Mouse (Mus musculus): ENCODE results near the gene Ddrgk1.

Ddrgk1 gene

DNA sequence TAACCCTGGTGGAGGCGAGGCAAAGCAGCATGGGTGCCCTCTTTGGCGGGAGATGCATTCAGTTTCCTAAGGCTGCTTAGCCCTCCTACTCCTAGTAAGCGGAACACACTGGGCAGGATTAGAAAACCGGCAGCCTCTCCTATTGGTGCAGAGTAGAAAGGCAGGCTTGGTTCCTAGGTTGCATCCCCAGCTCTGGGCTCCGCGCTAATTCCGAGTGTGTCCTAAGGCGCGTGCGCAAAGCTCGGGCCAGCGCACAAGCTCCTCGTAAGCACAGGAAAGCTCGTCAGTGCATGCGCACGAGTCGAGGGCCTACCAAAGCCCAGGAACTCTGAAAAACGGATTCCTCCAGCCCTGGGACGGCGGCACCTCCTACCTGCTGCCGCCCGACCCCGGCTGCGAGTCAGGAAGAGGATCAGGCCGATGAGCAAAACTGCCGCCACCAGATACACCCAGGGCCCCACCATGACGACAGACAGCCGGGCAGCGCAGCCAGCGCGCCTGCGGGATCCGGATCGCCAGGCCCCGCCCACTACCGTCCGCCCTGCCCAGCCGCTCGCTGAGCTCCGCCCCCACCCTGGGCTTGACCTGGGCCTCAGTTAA lies at the start of gene Ddrgk1:
Gene Ddrgk1 (minus strand): TSS at position 558 of the 600 bp plus-strand sequence.
- peak; percentile 91 for DNase-seq (ENCODE audit: low spot score)

DNA sequence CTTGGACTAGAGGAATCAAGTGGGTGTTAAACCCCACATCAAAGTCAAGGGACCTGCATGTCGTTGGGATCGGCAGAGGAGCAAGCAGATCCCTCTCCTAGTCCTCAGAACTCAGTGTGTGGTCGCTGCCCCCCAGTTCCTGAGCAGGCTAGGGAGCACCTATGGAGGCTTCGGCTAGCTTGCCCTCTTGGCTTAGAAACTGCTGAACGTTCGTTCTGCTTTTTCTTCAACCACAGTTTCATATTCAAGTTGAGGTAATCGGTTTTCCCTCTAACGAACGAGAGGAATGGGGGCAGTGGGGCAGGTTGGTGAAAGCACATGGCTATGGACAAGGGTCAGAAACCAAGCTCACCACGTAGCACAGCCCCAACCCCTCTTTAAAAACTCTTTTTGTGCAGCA lies 42.6 kb upstream of the Ddrgk1 start:
- no peak for DNase-seq (ENCODE audit: low spot score)

DNA sequence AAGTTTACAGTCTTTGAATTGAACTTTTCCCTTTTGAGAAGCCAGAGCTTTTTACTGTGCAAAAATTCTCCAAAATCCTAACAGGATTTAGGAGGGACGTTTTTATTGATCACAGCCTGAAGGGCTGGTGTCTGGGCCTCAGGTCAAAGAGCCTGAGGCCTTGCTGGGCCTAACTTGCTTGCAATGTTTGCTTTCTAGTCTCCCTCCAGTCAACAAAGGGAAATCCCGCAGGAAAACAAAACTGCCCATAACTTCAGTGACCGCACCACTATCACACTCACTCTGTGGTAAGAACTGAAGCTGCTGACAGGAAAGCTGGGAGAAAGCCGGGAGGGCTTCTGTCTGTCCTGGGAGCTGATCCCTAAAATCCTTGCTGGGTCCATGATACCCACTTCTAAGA lies 42.1 kb upstream of the Ddrgk1 start:
- no peak for DNase-seq (ENCODE audit: low spot score)

DNA sequence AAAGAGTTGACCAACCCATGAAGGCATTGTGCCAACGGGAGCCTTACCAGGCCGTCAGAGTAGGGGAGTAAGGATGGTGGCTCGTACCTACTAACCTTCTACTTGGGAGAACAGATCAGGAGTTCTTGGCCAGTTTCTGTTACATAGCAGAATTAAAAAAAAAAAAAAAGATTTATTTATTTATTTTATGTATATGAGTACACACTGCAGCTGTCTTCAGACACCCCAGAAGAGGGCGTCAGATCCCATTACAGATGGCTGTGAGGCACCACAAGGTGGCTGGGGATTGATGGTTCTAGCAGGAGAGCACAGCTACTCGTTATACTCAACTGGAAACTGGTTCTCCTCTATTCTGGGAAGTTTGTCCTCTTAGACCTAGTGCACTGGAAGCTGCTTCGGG lies 40.7 kb upstream of the Ddrgk1 start:
- DNase-seq (ENCODE audit: low spot score), result no peak

DNA sequence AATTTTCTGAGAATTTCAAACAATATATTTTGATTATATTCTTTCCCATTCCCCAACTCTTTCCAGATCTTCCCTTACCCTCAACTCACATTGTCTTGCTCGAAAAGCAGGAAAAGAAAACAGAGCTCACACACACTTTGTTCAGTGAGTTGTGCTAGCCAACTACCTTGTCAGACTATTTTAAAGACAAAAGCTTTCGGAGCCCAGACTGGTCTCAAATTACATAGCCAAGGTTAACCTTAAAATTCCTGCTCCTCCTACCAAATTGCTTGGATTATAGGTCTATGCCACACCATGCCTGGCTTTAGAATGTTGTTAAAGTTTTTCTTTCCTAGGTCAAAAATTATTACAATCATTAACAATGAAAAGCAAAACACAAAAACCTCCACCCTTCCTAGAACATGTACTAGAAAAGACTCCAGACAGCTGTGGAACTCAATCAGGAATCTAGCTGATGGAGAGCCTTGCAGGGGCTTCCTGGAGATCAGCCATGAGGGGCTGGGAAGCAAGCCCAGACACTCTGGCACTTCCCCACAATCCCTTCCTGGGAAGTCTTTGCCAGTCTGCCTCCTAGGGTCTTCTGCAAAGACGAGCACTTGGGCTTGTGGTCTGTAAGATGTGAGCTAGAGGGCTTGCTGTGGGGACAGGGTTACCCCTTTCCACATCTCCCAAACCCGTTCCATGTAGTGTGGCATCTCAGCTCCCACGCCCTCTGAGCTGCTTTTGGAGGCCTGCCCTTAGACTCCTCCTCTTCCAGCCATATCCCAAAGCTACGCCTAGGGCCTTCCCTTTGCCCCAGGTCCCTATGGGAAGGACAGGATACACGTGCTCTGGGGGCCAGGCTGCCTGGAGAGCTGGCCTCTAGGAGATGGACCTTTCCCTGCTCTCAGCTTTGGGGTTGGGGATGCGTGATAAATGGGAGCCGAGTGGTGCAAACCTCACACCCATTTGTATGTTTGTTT lies 39.9 kb upstream of the Ddrgk1 start:
- DNase-seq (ENCODE audit: low spot score), result no peak

DNA sequence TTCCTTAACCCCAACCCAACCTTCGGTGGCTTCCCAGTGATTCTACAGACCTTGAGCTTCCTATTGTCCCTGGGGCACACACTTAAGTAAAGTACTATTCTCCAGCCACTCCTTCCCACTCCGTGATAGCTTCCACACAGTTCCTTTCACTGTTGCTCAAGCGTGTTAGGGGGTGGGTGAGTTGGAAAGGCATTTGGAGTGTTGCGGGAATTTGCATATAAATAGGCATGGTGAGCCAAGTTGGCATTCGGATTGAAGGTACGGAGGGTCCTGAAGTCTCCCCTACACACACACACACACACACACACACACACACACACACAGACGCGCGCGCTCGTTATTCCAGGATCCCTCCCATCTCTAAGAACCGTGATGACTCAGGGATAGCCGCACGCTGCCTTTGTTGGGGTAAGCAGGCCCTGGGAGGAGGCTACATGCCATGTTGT lies 33.4 kb upstream of the Ddrgk1 start:
- peak; percentile 20 for DNase-seq (ENCODE audit: low spot score)

DNA sequence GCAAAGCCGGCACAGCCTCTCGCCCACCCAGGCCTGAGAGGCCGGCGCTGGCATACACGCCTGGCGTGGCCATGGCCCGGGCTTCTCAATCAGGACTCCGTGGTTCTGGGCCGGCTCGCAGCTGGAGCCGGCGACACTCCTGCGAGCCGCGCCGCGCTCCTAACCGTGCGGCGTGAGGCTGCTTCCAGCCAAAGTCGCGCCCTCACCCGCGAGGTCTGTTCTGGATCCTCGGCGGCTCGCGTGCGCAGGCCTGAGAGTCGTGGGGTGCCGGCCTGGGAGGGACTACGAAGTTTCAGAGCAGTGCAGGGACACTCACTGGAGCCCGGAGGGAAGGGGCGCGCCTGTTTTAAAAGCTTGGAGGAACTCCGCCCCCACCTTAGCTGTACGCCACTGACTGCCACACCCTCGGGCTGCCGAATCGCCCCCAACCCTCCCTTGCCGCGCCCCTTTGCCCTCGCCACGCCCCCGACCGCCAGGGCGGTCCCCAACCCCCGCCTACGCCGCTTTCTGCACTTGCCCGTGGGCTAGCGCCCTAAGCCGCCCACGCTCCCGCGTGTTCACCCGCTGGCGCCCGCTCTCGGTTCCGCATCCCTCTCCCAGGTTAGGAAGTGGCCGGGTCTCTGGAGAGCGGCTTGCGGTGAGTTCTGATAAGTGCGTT lies 32.8 kb upstream of the Ddrgk1 start, which contains the start of gene Slc4a11:
Gene Slc4a11 (minus strand): TSS at position 367 of the 658 bp plus-strand sequence.
- DNase-seq (ENCODE audit: low spot score), result peak; percentile 82

DNA sequence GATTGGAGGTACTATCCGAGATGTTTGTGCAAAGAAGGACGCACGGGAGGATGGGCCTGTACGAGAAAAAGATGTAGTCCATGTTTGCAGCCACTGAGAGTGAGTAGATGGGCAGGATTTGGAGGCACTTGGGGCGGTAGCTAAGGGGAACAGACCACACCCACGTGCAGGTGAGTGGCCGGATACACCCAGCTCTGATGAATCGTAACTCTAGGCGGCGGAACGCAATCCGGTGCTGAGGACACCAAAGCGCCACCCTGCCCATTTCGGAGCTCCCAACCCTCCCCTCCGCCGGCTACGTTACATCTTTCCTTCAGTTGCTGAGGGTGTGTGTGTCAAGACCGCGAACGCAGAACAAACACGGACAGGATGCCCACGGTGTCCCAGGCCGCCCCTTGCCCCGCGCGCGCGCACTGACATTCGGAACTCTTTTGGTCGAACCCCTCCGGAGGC lies 32.3 kb upstream of the Ddrgk1 start:
- DNase-seq (ENCODE audit: low spot score), result no peak

DNA sequence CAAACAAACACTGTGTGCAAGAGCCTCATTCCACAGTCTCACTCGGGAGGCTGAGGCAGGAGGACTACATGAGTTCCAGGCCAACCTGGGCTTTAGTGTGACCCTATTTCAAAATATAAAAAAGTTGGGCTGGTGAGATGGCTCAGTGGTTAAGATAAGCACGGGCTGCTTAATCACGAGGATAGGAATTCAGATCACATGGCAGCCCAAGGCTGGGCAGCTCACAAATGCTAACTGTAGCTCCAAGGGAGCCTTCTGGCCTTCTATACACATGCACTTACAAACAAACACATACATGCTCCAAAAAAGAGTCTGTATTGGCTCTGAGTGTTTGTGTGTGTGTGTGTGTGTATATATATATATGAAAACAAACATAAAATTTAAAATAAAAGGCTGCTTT lies 29.1 kb upstream of the Ddrgk1 start:
- DNase-seq (ENCODE audit: low spot score), result no peak

DNA sequence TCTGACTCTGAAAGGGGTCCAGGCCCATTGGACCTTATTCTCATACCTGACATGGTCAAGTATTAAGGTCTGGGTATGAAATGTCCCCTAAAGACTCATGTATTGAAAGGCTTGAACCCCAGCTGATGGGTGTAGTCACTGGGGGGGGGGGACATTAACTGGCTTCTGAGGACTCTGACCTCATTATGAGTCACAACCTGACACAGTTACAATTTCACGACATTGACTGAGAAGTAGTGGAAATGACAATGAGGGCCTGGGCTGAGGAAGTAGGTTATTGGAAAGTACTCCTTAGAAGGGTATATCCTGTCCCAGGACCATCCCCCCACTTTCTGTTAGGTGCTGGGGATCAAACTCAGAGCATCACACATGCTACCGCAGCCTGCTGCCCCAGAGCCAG lies 24.6 kb upstream of the Ddrgk1 start:
- no peak for DNase-seq (ENCODE audit: low spot score)

DNA sequence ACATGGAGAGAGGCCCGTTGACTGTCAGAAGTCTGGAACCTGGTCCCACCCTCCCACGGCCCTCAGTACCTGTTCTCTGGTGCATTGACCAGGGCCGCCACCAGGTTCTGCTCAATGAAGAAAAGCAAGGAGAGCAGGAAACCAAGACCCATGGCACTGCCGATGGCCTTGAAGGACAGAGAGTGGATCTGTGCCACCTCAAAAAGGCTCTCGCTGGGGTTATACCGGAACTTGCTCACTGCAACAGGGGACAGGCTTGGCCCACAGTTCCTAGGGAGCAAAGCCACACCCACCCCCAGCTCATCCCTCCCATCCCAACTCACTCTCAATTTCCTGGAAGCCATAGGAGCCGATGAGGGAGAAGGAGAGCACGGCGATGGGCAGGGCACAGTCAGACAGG lies 21.0 kb upstream of the Ddrgk1 start:
- no peak for DNase-seq (ENCODE audit: low spot score)

DNA sequence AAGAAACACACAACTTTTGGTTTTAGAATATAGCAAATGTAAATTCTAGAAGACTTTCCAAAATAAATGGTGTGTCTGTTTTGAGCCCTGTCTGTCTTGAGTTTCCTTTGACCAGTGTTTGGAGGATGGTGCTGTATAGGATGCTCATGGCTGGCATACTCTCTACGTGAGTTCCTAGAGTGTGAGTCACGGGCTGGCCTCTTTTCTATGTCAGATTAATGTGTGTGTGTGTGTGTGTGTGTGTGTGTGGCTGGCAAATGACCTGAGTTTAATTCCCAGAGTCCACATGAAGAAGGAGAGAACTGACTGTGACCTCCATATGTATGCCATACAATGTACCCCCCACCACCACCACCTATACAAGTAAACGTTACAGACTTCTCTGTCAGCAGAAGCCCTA lies 17.1 kb upstream of the Ddrgk1 start:
- DNase-seq (ENCODE audit: low spot score), result no peak

DNA sequence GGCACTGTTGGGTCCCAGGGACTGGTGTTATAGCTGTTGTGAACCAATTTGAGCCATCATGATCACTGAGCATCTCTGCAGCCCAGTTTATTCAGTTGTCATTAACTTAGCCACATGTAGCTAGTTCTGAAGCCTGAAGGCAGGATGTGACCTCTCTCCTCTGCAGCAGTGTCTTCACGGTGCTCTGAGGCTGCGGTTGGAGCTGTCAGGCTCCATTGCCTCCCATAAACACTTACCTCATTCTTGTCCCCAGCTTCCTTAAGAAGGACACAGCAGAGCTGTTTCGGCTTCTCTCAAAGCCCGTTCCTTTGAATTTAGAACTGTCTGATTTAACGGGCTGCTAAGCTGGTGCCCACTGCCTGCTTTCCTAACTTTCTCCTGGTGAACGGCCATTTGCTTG lies 15.4 kb upstream of the Ddrgk1 start:
- no peak for DNase-seq (ENCODE audit: low spot score)

DNA sequence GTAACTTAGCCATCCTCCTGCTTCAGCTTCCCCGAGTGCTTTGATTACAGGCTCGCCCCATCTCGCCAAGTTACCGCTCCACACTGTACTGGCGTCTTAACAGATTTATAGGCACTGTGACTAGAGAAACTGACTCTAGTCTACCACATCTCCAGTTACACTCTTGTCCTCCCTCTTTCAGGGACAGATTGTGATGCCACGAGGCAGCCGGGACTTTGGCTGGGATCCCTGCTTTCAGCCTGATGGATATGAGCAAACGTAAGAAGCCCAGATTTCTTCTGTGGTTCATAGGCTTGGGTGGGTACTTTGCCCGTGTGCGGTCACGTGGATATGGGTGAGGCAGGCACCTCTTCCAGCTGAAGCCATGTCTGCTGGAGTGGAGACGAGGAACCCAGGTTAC lies 14.7 kb upstream of the Ddrgk1 start:
- DNase-seq (ENCODE audit: low spot score), result no peak

DNA sequence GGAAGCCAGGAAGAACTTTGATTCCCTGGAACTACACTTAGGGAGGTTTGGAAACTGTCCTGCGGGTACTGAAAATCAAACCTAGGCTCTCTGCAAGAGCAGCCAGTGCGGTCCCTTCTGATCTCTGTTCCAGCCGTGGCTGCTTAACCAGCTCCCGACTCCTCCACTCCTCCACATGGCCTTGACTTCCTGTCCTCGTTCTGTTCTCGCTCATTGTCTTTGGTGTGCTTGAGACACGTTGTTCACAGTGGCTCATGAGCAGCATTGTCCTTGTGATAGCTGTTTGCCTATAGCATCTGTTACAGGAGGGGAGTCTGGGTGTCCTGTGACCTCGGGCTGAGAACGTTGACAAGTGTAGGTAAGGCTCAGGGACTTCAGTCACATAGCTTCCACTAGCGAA lies 12.8 kb upstream of the Ddrgk1 start:
- DNase-seq (ENCODE audit: low spot score), result peak; percentile 52

DNA sequence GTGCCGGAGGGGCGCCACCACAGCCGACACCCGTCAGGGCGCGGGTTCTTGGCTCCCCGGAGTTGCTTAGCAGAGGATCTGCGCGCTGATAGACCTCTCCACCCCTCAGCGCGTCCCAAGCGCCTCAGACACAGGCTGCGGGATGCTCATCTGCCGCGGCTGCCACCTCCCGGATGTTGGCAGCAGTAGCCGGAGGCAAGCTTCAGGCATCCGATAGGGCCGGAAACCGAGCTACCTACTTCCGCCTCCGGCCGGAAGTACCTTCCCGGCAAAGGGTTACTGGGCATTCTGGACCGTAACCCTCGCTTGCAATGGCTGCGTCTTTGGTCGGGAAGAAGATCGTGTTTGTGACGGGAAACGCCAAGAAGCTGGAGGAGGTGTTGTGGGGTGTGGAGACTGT lies 3.1 kb upstream of the Ddrgk1 start, which contains the start of gene Itpa:
Gene Itpa (plus strand): TSS at position 52 of the 400 bp plus-strand sequence.
- peak; percentile 83 for DNase-seq (ENCODE audit: low spot score)

DNA sequence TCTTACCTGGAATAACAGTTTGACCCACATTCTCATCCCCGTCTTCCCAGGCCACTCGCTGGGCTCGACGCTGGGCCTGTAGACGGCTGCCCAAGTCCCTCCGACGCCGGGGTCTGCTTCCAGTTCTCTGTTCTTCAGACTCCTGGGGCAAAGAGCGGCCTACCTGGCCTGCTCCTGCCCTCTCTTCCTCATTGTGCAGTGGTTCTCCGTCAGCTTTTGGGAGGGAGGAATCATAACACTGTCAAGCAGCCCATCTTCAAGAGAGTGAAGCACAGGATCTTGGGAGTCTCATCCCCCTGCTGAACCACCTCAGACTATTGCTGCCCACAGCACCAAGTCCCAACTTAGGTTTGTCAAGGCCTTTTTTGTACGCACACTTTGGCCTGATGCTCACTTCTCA lies 1.1 kb downstream of the Ddrgk1 start:
- no peak for DNase-seq (ENCODE audit: low spot score)

DNA sequence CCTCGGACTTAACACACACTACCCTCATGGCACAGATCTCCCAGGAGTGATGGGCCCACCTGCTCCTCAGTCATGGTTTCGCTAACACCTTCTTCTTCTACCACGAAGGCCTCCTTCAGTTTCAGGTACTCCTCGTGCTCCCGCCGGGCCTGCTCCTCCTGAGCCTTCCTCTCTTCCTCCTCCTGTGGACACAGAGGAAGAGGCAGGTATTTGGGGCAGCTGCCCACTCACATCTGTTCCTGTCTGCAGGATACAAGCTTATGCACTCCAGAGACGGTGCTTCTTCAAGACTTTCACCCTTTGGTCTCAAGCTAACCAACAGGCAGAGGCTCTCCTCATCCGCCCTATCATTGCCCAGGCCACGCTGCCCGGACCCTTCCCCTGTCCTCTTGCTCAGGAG lies 5.9 kb downstream of the Ddrgk1 start:
- no peak for DNase-seq (ENCODE audit: low spot score)

DNA sequence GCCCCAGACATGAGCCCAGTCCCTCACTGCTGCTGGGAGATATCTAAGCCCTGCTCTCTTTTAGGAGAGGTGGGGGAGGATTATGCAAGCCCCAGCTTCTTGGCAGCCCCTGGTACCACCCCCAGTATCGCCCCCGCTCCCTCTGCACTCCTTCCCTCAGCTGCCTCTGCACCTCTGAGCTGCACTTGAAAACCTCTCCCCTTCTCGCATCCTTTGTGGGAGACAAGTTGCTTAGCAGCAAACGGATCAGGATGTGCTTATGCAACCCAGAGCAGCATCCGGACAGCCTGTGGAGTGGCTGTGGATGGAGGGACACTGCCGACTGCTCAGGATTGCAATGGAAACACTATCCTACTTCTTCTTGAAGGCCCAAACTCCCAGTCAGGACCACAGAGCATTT lies 6.9 kb downstream of the Ddrgk1 start:
- no peak for DNase-seq (ENCODE audit: low spot score)

DNA sequence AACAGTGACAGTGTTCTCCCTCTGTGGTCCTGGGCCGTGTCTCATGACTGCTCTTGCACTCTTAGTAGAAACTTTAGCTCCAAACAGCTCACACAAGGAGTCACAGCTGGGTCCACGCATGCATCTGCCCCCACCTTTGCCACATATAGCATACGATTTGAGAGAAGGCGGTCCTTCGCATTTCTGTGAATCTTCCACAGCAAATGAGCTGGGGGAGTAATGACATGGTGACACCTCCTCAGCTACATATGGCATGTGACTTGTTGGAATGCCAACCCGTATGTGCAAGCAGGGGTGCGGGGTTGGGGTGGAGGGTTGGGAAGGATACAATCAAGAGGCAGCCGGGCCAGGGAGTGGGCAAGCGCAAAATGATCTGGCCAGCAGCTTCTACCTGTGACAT lies 7.9 kb downstream of the Ddrgk1 start:
- no peak for DNase-seq (ENCODE audit: low spot score)

DNA sequence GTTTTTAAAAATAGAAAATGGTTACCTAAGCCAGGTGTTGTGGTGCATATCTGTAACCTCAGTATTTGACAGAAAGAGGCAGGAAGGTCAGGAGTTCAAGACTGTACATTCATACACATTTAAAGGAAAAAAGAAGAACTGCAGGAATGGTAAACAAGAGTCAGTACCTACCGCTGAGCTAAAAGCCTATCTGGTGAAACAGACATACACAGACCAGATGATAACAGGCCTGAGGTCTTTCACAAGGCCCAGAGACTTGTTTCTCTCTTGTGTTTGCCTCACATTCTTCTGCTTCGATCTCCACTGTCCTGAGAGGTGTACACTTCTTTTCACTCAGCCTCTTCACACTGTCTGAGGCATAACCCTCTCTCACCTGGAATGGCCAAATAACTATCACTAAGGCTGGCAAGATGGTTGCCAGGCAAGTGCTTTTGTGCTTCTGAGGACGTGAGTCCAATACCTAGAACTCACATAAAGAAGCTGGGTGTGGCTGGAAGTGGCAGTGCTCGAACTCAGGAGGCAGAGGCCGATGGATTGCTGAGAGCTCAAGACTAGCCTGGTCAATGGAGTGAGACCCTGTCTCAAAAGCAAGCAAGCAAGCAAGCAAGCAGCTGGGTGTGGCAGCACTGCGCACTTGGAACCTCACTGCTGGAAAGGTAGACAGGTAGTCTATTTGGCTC lies 8.7 kb downstream of the Ddrgk1 start:
- DNase-seq (ENCODE audit: low spot score), result no peak

DNA sequence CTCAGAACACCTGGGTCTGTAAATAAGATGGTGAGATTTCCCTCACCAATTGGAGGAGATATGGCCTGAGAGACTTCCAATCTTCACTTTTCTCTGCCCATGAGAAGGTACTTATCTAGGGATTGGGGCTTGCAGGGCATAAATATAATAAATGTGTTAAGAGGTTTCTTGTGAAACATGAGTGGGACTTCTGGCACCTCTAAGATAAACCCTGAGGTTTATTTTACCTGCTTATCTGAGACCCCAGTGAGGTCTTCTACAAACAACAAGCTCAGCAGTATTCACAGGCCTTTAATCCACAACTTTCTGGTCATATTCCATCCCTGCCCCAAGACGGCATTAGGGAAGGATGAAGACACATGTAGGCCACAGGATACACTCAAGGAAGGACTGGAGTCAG lies 10.7 kb downstream of the Ddrgk1 start:
- DNase-seq (ENCODE audit: low spot score), result no peak

Data from ovary, postnatal 36 days (tissue).